Mouse (Mus musculus) embryonic facial prominence, embryonic 10.5 days (tissue): ENCODE data around the gene Cep97. TPM values are rescaled to one million over a fixed set of nuclear protein-coding genes. Genes with fewer than 3 reads are reported as not detected.

Source experiments
- DNase-seq: peaks from one replicate; pipeline ENCODE4 v3.0.0-alpha.2; 2017; ENCODE audit warnings: low spot score
- H3K27ac ChIP-seq: fragments of 300-500 bp; sonication (generic); replicated peaks from 2 replicates; pipeline ENCODE4 v1.5.1; 2016; ENCODE audit warnings: mild to moderate bottlenecking
- H3K27me3 ChIP-seq: fragments of 300-500 bp; sonication (generic); replicated peaks from 2 replicates; pipeline ENCODE4 v1.6.1; 2016; ENCODE audit warnings: low read depth, mild to moderate bottlenecking; ENCODE audit not compliant: poor library complexity, severe bottlenecking
- H3K36me3 ChIP-seq: fragments of 300-500 bp; sonication (generic); replicated peaks from 2 replicates; pipeline ENCODE4 v1.6.1; 2016; ENCODE audit warnings: mild to moderate bottlenecking, moderate library complexity
- H3K4me1 ChIP-seq: fragments of 300-500 bp; sonication (generic); 2 replicates; pipeline ENCODE4 v1.6.1; 2016
- H3K4me3 ChIP-seq: fragments of 300-500 bp; sonication (generic); 2 replicates; pipeline ENCODE4 v1.5.1; 2016; ENCODE audit warnings: mild to moderate bottlenecking, moderate library complexity
- H3K9me3 ChIP-seq: fragments of 300-500 bp; sonication (generic); 2 replicates; pipeline ENCODE4 v1.6.1; 2016; ENCODE audit warnings: mild to moderate bottlenecking
- whole genome bisulfite sequencing: fragments of 180-500 bp; shearing (Covaris S2); methylation state at CpG from one replicate; pipeline ENCODE4 v1.1.7; 2016; 5-methylcytosine and 5-hydroxymethylcytosine counted together
- polyA plus RNA-seq: library from polyadenylated mRNA; unstranded; fragments of >200 nt; fragmentation: Nextera tagmentation; extraction: Ambion mirVana; gene quantifications from 2 replicates; pipeline ENCODE4 v1.2.1, GENCODE M21; 2016

Cep97 gene
- polyA plus RNA-seq, 1 experiment from 2014 or later = 17.9 TPM

GRCm38 (mm10) chr16:55894536-55894892, 40.1 kb downstream of the Cep97 start:
- H3K36me3 ChIP-seq = peaks cover 20% of the 10 kb centered on the region
- peaks cover 12% of the 10 kb centered on the region; the same call in 1 of the 2 replicates for H3K27me3 ChIP-seq
- no peak for DNase-seq
- 2% methylated on average over 4 of the region's 4 CpGs for WGBS
- H3K9me3 ChIP-seq = no peaks in the 10 kb centered on the region
- H3K4me3 ChIP-seq = peak overlapping the region; percentile 84
- H3K27ac ChIP-seq = peak overlapping the region; percentile 90
- peaks cover 26% of the 10 kb centered on the region for H3K4me1 ChIP-seq

- no peak overlapping the region for H3K27ac ChIP-seq
- H3K4me3 ChIP-seq = no peak overlapping the region; the same call in 1 of the 2 replicates
- peaks cover 12% of the 10 kb centered on the region; the same call in 1 of the 2 replicates for H3K27me3 ChIP-seq
- H3K4me1 ChIP-seq = peaks cover 26% of the 10 kb centered on the region
- WGBS = 83% methylated on average over 8 of the region's 8 CpGs
- H3K36me3 ChIP-seq = peaks cover 23% of the 10 kb centered on the region
- H3K9me3 ChIP-seq = no peaks in the 10 kb centered on the region
- no peak for DNase-seq
Observed at GRCm38 (mm10) chr16:55893410-55894107, 41.1 kb downstream of the Cep97 start.

GRCm38 (mm10) chr16:55892484-55892883, 42.2 kb downstream of the Cep97 start:
- DNase-seq = no peak
- peaks cover 24% of the 10 kb centered on the region for H3K4me1 ChIP-seq
- H3K36me3 ChIP-seq = peaks cover 30% of the 10 kb centered on the region
- WGBS = 61% methylated on average over 7 of the region's 7 CpGs
- H3K4me3 ChIP-seq = no peak overlapping the region
- no peak overlapping the region for H3K27ac ChIP-seq
- H3K9me3 ChIP-seq = no peaks in the 10 kb centered on the region
- H3K27me3 ChIP-seq = peaks cover 12% of the 10 kb centered on the region; the same call in 1 of the 2 replicates

GRCm38 (mm10) chr16:55891346-55891745, 43.3 kb downstream of the Cep97 start:
- Histone ChIP-seq H3K36me3 (peaks cover 33% of the 10 kb centered on the region), H3K4me3 (no peak overlapping the region), H3K27ac (no peak overlapping the region), H3K4me1 (peaks cover 20% of the 10 kb centered on the region), H3K9me3 (no peaks in the 10 kb centered on the region), H3K27me3 (peaks cover 12% of the 10 kb centered on the region; the same call in 1 of the 2 replicates)
- DNase-seq = no peak
- 92% methylated on average over 7 of the region's 7 CpGs for WGBS

- H3K27ac ChIP-seq = no peak overlapping the region
- DNase-seq = no peak
- H3K27me3 ChIP-seq = peaks cover 12% of the 10 kb centered on the region; the same call in 1 of the 2 replicates
- H3K4me3 ChIP-seq = no peak overlapping the region
- H3K4me1 ChIP-seq = peaks cover 18% of the 10 kb centered on the region
- peaks cover 33% of the 10 kb centered on the region for H3K36me3 ChIP-seq
- H3K9me3 ChIP-seq = no peaks in the 10 kb centered on the region
- WGBS = 87% methylated on average over 19 of the region's 19 CpGs
Observed at GRCm38 (mm10) chr16:55890346-55891136, 44.1 kb downstream of the Cep97 start.

- H3K9me3 ChIP-seq = no peaks in the 10 kb centered on the region
- peaks cover 12% of the 10 kb centered on the region; the same call in 1 of the 2 replicates for H3K27me3 ChIP-seq
- no peak overlapping the region for H3K27ac ChIP-seq
- peaks cover 42% of the 10 kb centered on the region for H3K36me3 ChIP-seq
- WGBS = 88% methylated on average over 3 of the region's 3 CpGs
- no peak overlapping the region for H3K4me3 ChIP-seq
- H3K4me1 ChIP-seq = peaks cover 12% of the 10 kb centered on the region
- no peak for DNase-seq
Observed at GRCm38 (mm10) chr16:55889451-55889850, 45.2 kb downstream of the Cep97 start.

GRCm38 (mm10) chr16:55888584-55888960, 46.1 kb downstream of the Cep97 start:
- no peak for DNase-seq
- H3K4me1 ChIP-seq = peaks cover 3% of the 10 kb centered on the region; the same call in 1 of the 2 replicates
- H3K27me3 ChIP-seq = peaks cover 3% of the 10 kb centered on the region; the same call in 1 of the 2 replicates
- H3K9me3 ChIP-seq = no peaks in the 10 kb centered on the region
- no peak overlapping the region for H3K4me3 ChIP-seq
- no peak overlapping the region for H3K27ac ChIP-seq
- peaks cover 49% of the 10 kb centered on the region for H3K36me3 ChIP-seq
- 89% methylated on average over 3 of the region's 3 CpGs for WGBS

GRCm38 (mm10) chr16:55887814-55888583, 46.7 kb downstream of the Cep97 start:
- no peaks in the 10 kb centered on the region for H3K9me3 ChIP-seq
- no peak overlapping the region for H3K4me3 ChIP-seq
- WGBS = 66% methylated on average over 7 of the region's 7 CpGs
- no peaks in the 10 kb centered on the region for H3K27me3 ChIP-seq
- DNase-seq = no peak
- H3K36me3 ChIP-seq = peaks cover 50% of the 10 kb centered on the region
- H3K27ac ChIP-seq = no peak overlapping the region
- no peaks in the 10 kb centered on the region for H3K4me1 ChIP-seq

- no peaks in the 10 kb centered on the region for H3K4me1 ChIP-seq
- H3K27ac ChIP-seq = no peak overlapping the region
- H3K27me3 ChIP-seq = no peaks in the 10 kb centered on the region
- peaks cover 37% of the 10 kb centered on the region for H3K36me3 ChIP-seq
- H3K4me3 ChIP-seq = no peak overlapping the region
- no peak for DNase-seq
- 86% methylated on average over 11 of the region's 11 CpGs for WGBS
- H3K9me3 ChIP-seq = no peaks in the 10 kb centered on the region
Observed at GRCm38 (mm10) chr16:55884246-55884645, 50.4 kb downstream of the Cep97 start.

GRCm38 (mm10) chr16:55876025-55876424, 58.6 kb downstream of the Cep97 start:
- no peak overlapping the region for H3K4me3 ChIP-seq
- no peak for DNase-seq
- no peaks in the 10 kb centered on the region for H3K9me3 ChIP-seq
- H3K4me1 ChIP-seq = no peaks in the 10 kb centered on the region
- WGBS = 73% methylated on average over 6 of the region's 6 CpGs
- H3K36me3 ChIP-seq = no peaks in the 10 kb centered on the region
- no peaks in the 10 kb centered on the region for H3K27me3 ChIP-seq
- H3K27ac ChIP-seq = no peak overlapping the region

- Histone ChIP-seq H3K4me3 (no peak overlapping the region), H3K27ac (no peak overlapping the region), H3K36me3 (peaks cover 17% of the 10 kb centered on the region), H3K4me1 (no peaks in the 10 kb centered on the region), H3K27me3 (no peaks in the 10 kb centered on the region), H3K9me3 (no peaks in the 10 kb centered on the region)
- DNase-seq = no peak
- 63% methylated on average over 4 of the region's 4 CpGs for WGBS
Observed at GRCm38 (mm10) chr16:55863832-55864231, 70.8 kb downstream of the Cep97 start.

- 28% methylated on average over 7 of the region's 7 CpGs for WGBS
- Histone ChIP-seq H3K9me3 (no peaks in the 10 kb centered on the region), H3K27ac (no peak overlapping the region), H3K4me3 (no peak overlapping the region), H3K27me3 (no peaks in the 10 kb centered on the region), H3K4me1 (no peaks in the 10 kb centered on the region), H3K36me3 (peaks cover 21% of the 10 kb centered on the region)
- peak; percentile 64 for DNase-seq
Observed at GRCm38 (mm10) chr16:55863149-55863815, 71.4 kb downstream of the Cep97 start.
